Mouse (Mus musculus) gastrocnemius, postnatal 36 days (tissue): ENCODE results near the gene Ypel1. TPM values are rescaled to one million over a fixed set of nuclear protein-coding genes. Genes with fewer than 3 reads are reported as not detected.
A peak's percentile ranks its signal among the peaks of the same experiment; 100 is the strongest.

Experiments
- DNase-seq, 2 experiments: peaks; one replicate each; pipeline ENCODE4 v3.0.0; 2022
- intact Hi-C: fragments of 180-260 bp; cut with DNase I; formaldehyde crosslinking; loops from one replicate; pipeline ENCODE4 v1.15.1; 2025
- long read RNA-seq, 2 experiments: library from polyadenylated mRNA; stranded (forward); transcript quantifications; one replicate each; pipeline ENCODE4 v2.0.0; 2021
- total RNA-seq, 2 experiments: library from RNA; stranded (reverse); gene quantifications; 2 replicates each; pipeline ENCODE4 v1.2.3; 2021

Gene Ypel1
- under 1 TPM; 0.69 to 0.94 TPM for total RNA-seq
- long read RNA-seq, experiment 1, partial matches to known transcripts = 0 of 1 reads
- long read RNA-seq, experiment 1, other reads (novel, unspliced or antisense) = 0 of 1 reads
- long read RNA-seq, experiment 2, partial matches to known transcripts = 0 of 2 reads
- long read RNA-seq, experiment 2, other reads (novel, unspliced or antisense) = 2 of 2 reads

GRCm38 (mm10) chr16:17069511-17070443 lies at the start of gene Ypel1:
TSS of gene Ypel1 (plus strand) at chr16:17069696.
- intact Hi-C loops = no loop called here
- DNase-seq = peak; percentile 76 to 85

GRCm38 (mm10) chr16:17024469-17025148 lies 44.9 kb upstream of the Ypel1 start:
- intact Hi-C loops = no loop called here
- peak; percentile 19 to 30 for DNase-seq

- intact Hi-C loops = no loop called here
- no peak for DNase-seq
Observed at GRCm38 (mm10) chr16:17029971-17030695, 39.4 kb upstream of the Ypel1 start.

GRCm38 (mm10) chr16:17033754-17034153 lies 35.7 kb upstream of the Ypel1 start:
- intact Hi-C loops = no loop called here

GRCm38 (mm10) chr16:17040716-17041115 lies 28.8 kb upstream of the Ypel1 start:
- intact Hi-C loops = no loop called here

More at GRCm38 (mm10) chr16:17033754-17034153, 35.7 kb upstream of the Ypel1 start:
- no peak for DNase-seq

GRCm38 (mm10) chr16:17041417-17041816 lies 28.1 kb upstream of the Ypel1 start:
- intact Hi-C loops = no loop called here
- no peak for DNase-seq

More at GRCm38 (mm10) chr16:17040716-17041115, 28.8 kb upstream of the Ypel1 start:
- no peak for DNase-seq

- intact Hi-C loops = no loop called here
- no peak for DNase-seq
Observed at GRCm38 (mm10) chr16:17044320-17044719, 25.2 kb upstream of the Ypel1 start.

GRCm38 (mm10) chr16:17045287-17045686 lies 24.2 kb upstream of the Ypel1 start:
- DNase-seq = no peak
- intact Hi-C loops = no loop called here

- DNase-seq = no peak
- intact Hi-C loops = no loop called here
Observed at GRCm38 (mm10) chr16:17049886-17050285, 19.6 kb upstream of the Ypel1 start.

GRCm38 (mm10) chr16:17052087-17052486 lies 17.4 kb upstream of the Ypel1 start:
- intact Hi-C loops = no loop called here
- no peak for DNase-seq

- DNase-seq = no peak
- intact Hi-C loops = no loop called here
Observed at GRCm38 (mm10) chr16:17053903-17054302, 15.6 kb upstream of the Ypel1 start.

GRCm38 (mm10) chr16:17055584-17055983 lies 13.9 kb upstream of the Ypel1 start:
- intact Hi-C loops = no loop called here
- no peak for DNase-seq

- no peak for DNase-seq
- intact Hi-C loops = no loop called here
Observed at GRCm38 (mm10) chr16:17062338-17062737, 7.2 kb upstream of the Ypel1 start.

GRCm38 (mm10) chr16:17067552-17067951 lies 1.9 kb upstream of the Ypel1 start:
- no peak for DNase-seq
- intact Hi-C loops = no loop called here

GRCm38 (mm10) chr16:17070716-17071115 lies 1.2 kb downstream of the Ypel1 start:
- DNase-seq = no peak
- intact Hi-C loops = no loop called here

- DNase-seq = no peak
- intact Hi-C loops = no loop called here
Observed at GRCm38 (mm10) chr16:17073000-17073399, 3.5 kb downstream of the Ypel1 start.

- no peak for DNase-seq
- intact Hi-C loops = no loop called here
Observed at GRCm38 (mm10) chr16:17076301-17076700, 6.8 kb downstream of the Ypel1 start.

GRCm38 (mm10) chr16:17076869-17077268 lies 7.4 kb downstream of the Ypel1 start:
- intact Hi-C loops = no loop called here

GRCm38 (mm10) chr16:17078101-17078500 lies 8.6 kb downstream of the Ypel1 start:
- intact Hi-C loops = no loop called here
- no peak for DNase-seq

More at GRCm38 (mm10) chr16:17076869-17077268, 7.4 kb downstream of the Ypel1 start:
- no peak for DNase-seq

GRCm38 (mm10) chr16:17082121-17082792 lies 12.8 kb downstream of the Ypel1 start:
- intact Hi-C loops = no loop called here
- no peak for DNase-seq
